Mouse (Mus musculus) midbrain, postnatal 0 days (tissue): ENCODE measurements around the gene Fcnb. TPM values are rescaled to one million over a fixed set of nuclear protein-coding genes. Genes with fewer than 3 reads are reported as not detected.
A peak's percentile ranks its signal among the peaks of the same experiment; 100 is the strongest.

Source experiments
- ATAC-seq: fragments of 200-750 bp; cut with Nextera tagmentation; 2 replicates; pipeline ENCODE4 v1.8.0; 2017; ENCODE audit warnings: moderate number of reproducible peaks, mild to moderate bottlenecking, moderate TSS enrichment, moderate library complexity; ENCODE audit not compliant: low FRiP score
- DNase-seq: peaks from one replicate; pipeline ENCODE4 v3.0.0-alpha.2; 2015; ENCODE audit warnings: low spot score
- H3K27ac ChIP-seq: fragments of 300-500 bp; sonication (generic); 2 replicates; pipeline ENCODE4 v1.5.1; 2014; ENCODE audit warnings: low read depth, mild to moderate bottlenecking, low read length, mixed read lengths
- H3K27me3 ChIP-seq: fragments of 300-500 bp; sonication (generic); 2 replicates; pipeline ENCODE4 v1.6.1; 2014; ENCODE audit warnings: low read length, control low read depth, mixed read lengths; ENCODE audit not compliant: insufficient read depth
- H3K36me3 ChIP-seq: fragments of 300-500 bp; sonication (generic); 2 replicates; pipeline ENCODE4 v1.6.1; 2014; ENCODE audit warnings: low read length, control low read depth, mixed read lengths; ENCODE audit not compliant: insufficient read depth
- H3K4me1 ChIP-seq: fragments of 300-500 bp; sonication (generic); 2 replicates; pipeline ENCODE4 v1.6.1; 2014; ENCODE audit warnings: mild to moderate bottlenecking, control low read depth, antibody characterized with exemption, low read length, mixed read lengths; ENCODE audit not compliant: insufficient read depth
- H3K4me2 ChIP-seq: fragments of 300-500 bp; sonication (generic); 2 replicates; pipeline ENCODE4 v1.6.1; 2014; ENCODE audit warnings: low read depth, mild to moderate bottlenecking, low read length, mixed read lengths; ENCODE audit not compliant: poor library complexity, severe bottlenecking
- H3K4me3 ChIP-seq: fragments of 300-500 bp; sonication (generic); 2 replicates; pipeline ENCODE4 v1.5.1; 2014; ENCODE audit warnings: low read depth, mild to moderate bottlenecking, low read length, moderate library complexity
- H3K9ac ChIP-seq: fragments of 300-500 bp; sonication (generic); replicated peaks from 2 replicates; pipeline ENCODE4 v1.6.1; 2014; ENCODE audit warnings: mild to moderate bottlenecking, low read length, moderate library complexity, mixed read lengths; ENCODE audit not compliant: poor library complexity, severe bottlenecking
- H3K9me3 ChIP-seq: fragments of 300-500 bp; sonication (generic); 2 replicates; pipeline ENCODE4 v1.6.1; 2016; ENCODE audit warnings: low read length, control low read depth
- CTCF ChIP-seq: IDR thresholded peaks from 2 replicates; pipeline ENCODE4 v1.5.1; 2016; ENCODE audit warnings: antibody characterized with exemption, mild to moderate bottlenecking
- WGBS: fragments of 180-500 bp; shearing (Covaris S2); extraction: QIAGEN DNeasy Blood & Tissue Kit; methylation state at CpG from one replicate; pipeline ENCODE4 v1.1.7; 2014; 5-methylcytosine and 5-hydroxymethylcytosine counted together
- polyA plus RNA-seq: library from polyadenylated mRNA; unstranded; fragments of >200 nt; fragmentation: Nextera tagmentation; extraction: Ambion mirVana; gene quantifications from 2 replicates; pipeline ENCODE4 v1.2.1, GENCODE M21; 2015
- total RNA-seq: library from RNA; depleted of rRNA; stranded (reverse); fragments of >200 nt; gene quantifications from 2 replicates; pipeline ENCODE4 v1.2.3, GENCODE M21; 2014

The Fcnb gene
- total and polyA plus RNA-seq, 2 experiments from 2014 or later = not detected

DNA sequence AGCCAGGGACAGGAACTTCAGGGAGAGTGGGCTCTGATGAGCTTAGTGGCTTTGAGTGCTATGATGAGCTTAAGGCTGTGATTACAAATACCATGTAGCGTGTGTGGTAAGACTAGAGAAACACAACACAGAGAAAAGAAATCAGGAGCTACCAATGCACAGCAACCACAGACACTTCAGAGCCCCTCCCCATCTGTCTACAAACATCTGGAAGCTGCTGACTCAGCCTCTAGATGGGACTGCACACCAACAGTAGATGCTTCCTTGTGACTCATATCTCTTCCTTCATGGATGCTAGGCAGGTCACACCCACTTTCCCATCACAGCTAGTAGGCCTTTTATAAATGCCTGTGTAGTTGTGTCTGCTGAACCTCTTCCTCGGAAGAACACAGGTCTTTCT, 17.2 kb upstream of the Fcnb start:
- DNase-seq (no peak), ATAC-seq (no peak)
- Histone ChIP-seq H3K4me3 (no peak overlapping the region), H3K36me3 (no peaks in the 10 kb centered on the region), H3K9ac (no peak overlapping the region), H3K9me3 (no peaks in the 10 kb centered on the region), H3K27me3 (no peaks in the 10 kb centered on the region), H3K4me1 (peaks cover 6% of the 10 kb centered on the region; the same call in 1 of the 2 replicates), H3K4me2 (no peak overlapping the region), H3K27ac (no peak overlapping the region)
- WGBS = 90% methylated on average over 2 of the region's 2 CpGs
- TF ChIP-seq CTCF = no peak

GRCm38 (mm10) chr2:28100796-28101483, 16.3 kb upstream of the Fcnb start:
- Histone ChIP-seq H3K4me3 (no peak overlapping the region), H3K4me2 (no peak overlapping the region), H3K9me3 (no peaks in the 10 kb centered on the region), H3K27ac (no peak overlapping the region), H3K4me1 (peaks cover 6% of the 10 kb centered on the region; the same call in 1 of the 2 replicates), H3K9ac (no peak overlapping the region), H3K27me3 (no peaks in the 10 kb centered on the region), H3K36me3 (no peaks in the 10 kb centered on the region)
- TF ChIP-seq CTCF = no peak
- 85% methylated on average over 9 of the region's 9 CpGs for WGBS
- DNase-seq (no peak), ATAC-seq (no peak)

DNA sequence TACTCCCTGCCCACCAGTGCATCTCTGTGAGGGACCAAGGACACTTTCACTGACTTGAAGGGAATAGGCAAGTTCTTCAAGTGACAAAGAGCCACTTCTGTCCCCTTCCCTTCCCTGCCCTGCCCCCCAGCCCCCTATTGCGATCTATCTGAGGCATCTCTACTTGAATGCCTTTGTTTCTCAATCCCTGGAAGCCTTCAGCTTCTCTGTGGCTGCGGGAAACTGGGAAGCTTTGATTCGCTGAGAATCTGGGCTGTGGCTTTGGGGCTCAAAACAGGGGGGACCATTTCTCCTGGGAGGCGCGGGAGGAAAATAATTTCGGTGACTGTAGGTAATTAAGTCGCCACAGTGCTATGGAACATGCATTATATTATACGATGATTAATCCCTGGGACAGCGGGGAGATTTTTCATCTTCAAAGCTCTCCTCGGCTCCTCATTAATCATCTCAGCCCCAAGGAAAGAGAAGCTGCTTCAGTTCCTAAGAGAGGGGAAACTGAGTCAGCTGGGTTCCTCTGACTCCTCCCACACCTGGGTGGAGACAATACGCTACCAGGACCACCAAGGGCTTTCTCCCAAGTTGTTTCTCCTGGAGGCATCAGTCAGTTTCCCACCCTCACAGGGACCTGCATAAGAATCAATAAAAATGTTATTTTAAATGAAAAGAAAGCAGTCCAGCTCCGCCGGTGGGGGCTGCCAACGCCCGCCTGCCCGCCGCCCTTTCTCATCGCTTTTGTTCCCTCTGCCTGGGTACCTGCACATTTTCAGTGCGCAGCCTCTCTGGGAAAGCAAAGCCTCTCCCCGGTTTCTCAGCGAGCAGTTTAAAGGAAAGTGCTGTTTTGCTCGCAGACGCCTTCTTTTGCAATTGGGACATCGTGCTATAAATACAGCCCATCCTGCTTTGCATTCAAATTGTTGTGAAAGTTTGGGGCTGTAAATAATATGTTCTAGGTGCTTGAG, 14.1 kb upstream of the Fcnb start:
- H3K9ac ChIP-seq = peak overlapping the region; percentile 36
- ATAC-seq = 0 out of 2 replicates have a peak, but pooled peaks have one; percentile 38
- peak overlapping the region; percentile 39 for H3K4me2 ChIP-seq
- H3K9me3 ChIP-seq = no peaks in the 10 kb centered on the region
- H3K36me3 ChIP-seq = no peaks in the 10 kb centered on the region
- DNase-seq = peak; percentile 63
- H3K27ac ChIP-seq = peak overlapping the region; percentile 67
- H3K4me3 ChIP-seq = 0 out of 2 replicates have a peak overlapping the region, but pooled peaks have one; percentile 8
- H3K27me3 ChIP-seq = no peaks in the 10 kb centered on the region
- 2% methylated on average over 24 of the region's 24 CpGs for WGBS
- TF ChIP-seq CTCF = no peak
- peaks cover 6% of the 10 kb centered on the region; the same call in 1 of the 2 replicates for H3K4me1 ChIP-seq

DNA sequence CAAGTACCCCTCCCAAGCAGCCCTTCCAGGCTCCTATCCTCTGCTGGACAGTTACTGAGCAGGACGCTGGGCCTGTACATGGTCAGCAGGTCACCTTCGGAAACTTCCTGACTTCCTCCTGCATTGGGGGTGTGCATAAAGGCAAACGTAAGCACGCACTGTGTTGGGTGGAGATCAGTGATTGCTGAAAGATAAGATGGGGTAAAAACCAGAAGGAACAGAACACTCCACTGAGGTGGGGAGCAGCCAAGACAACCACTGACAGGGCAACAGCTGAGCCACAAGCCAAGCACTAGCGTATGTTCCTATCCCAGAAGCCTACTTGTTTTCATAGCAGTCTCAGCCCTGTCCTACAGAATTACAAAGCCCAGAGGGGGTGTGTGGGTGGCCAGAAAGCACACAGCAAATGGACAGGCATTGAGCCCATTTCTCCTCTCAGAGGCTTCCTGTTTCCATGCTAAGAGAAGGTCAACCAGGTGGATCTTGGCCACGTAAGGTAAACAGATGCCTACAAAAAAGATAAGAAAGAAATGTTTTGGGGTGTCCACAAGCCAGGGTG, 12.1 kb upstream of the Fcnb start:
- H3K9me3 ChIP-seq = no peaks in the 10 kb centered on the region
- H3K27me3 ChIP-seq = no peaks in the 10 kb centered on the region
- H3K36me3 ChIP-seq = no peaks in the 10 kb centered on the region
- H3K4me1 ChIP-seq = peaks cover 6% of the 10 kb centered on the region; the same call in 1 of the 2 replicates
- DNase-seq = no peak
- H3K27ac ChIP-seq = no peak overlapping the region
- ATAC-seq = no peak
- WGBS = 91% methylated on average over 6 of the region's 6 CpGs
- H3K9ac ChIP-seq = no peak overlapping the region
- TF ChIP-seq CTCF = no peak
- no peak overlapping the region for H3K4me3 ChIP-seq
- H3K4me2 ChIP-seq = no peak overlapping the region

- TF ChIP-seq CTCF = no peak
- H3K4me3 ChIP-seq = no peak overlapping the region
- H3K9me3 ChIP-seq = no peaks in the 10 kb centered on the region
- H3K4me1 ChIP-seq = peaks cover 9% of the 10 kb centered on the region; the same call in 1 of the 2 replicates
- no peaks in the 10 kb centered on the region for H3K27me3 ChIP-seq
- DNase-seq (no peak), ATAC-seq (no peak)
- H3K27ac ChIP-seq = no peak overlapping the region
- WGBS = 93% methylated on average over 8 of the region's 8 CpGs
- no peak overlapping the region for H3K4me2 ChIP-seq
- no peak overlapping the region for H3K9ac ChIP-seq
- no peaks in the 10 kb centered on the region for H3K36me3 ChIP-seq
Measured at GRCm38 (mm10) chr2:28092099-28092498, 7.4 kb upstream of the Fcnb start.
